Mouse (Mus musculus): ENCODE results near the gene Maml3.

- TF ChIP-seq POLR2A (IDR thresholded peaks at IDR 0.05; ENCODE audit: low read depth, low read length) (no peak), MAZ (IDR thresholded peaks at IDR 0.05; ENCODE audit: low read depth, low read length) (no peak), GABPA (IDR thresholded peaks at IDR 0.05; ENCODE audit: insufficient replicate concordance, low read depth, low read length) (no peak), CTCF (conservative IDR thresholded peaks at IDR 0.05 in 1 of 2, IDR thresholded peaks at IDR 0.05 in 1 of 2; ENCODE audit: low read depth in 2 of 2, low read length in 2 of 2) (no peak), HCFC1 (IDR thresholded peaks at IDR 0.05; ENCODE audit: low read depth, low read length) (no peak), MAFK (IDR thresholded peaks at IDR 0.05; ENCODE audit: insufficient replicate concordance, low read length) (no peak), RCOR1 (conservative IDR thresholded peaks at IDR 0.05; ENCODE audit: low read depth, low read length) (no peak), BHLHE40 (IDR thresholded peaks at IDR 0.05; ENCODE audit: low read depth, low read length) (no peak), MXI1 (IDR thresholded peaks at IDR 0.05; ENCODE audit: low read depth, low read length) (no peak)
Measured at GRCm38 (mm10) chr3:52071996-52072395, 32.9 kb downstream of the Maml3 start.

Data from CH12.LX (cell line).